In genomic region chr6:125008586-125009128, GRCm38 (mm10) we compare ENCODE assay signal across 8 mouse cellular contexts. TPM values are rescaled to one million over a fixed set of nuclear protein-coding genes. Genes with fewer than 3 reads are reported as not detected.
DNase-seq lines count a peak whose midpoint lies in the region; ATAC-seq and TF ChIP-seq lines count a peak whose summit lies in the region.

No protein-coding gene starts in this region.

- H3K9ac ChIP-seq in embryonic facial prominence, embryonic 15.5 days: peak overlapping the region; percentile 93
- peak overlapping the region; percentile 93 for H3K9ac ChIP-seq in limb, embryonic 14.5 days (ENCODE audit: low read depth, low read length, severe bottlenecking)
- peak overlapping the region; percentile 89 for H3K9ac ChIP-seq in midbrain, postnatal 0 days (replicated peaks; ENCODE audit: low read length, poor library complexity, severe bottlenecking)

- DNase-seq in 416B (ENCODE audit: low read depth): peak; percentile 100
- DNase-seq in heart, adult 8-10 months (ENCODE audit: low spot score): peak; percentile 99
- peak; percentile 99 for DNase-seq in kidney, adult 9 months
- peak; percentile 98 for DNase-seq in limb, embryonic 14.5 days (ENCODE audit: low spot score)
- peak; percentile 99 for DNase-seq in midbrain, postnatal 0 days (ENCODE audit: low spot score)
- DNase-seq in spleen, postnatal 14 days (ENCODE audit: low spot score in 2 of 2): peak; percentile 83 to 93

- H3K27ac ChIP-seq in bone marrow, adult 2 months (ENCODE audit: control insufficient read depth, insufficient read depth, low read depth, low read length, poor library complexity): peak overlapping the region; percentile 28; the same call in 1 of the 2 replicates
- peak overlapping the region; percentile 99 for H3K27ac ChIP-seq in embryonic facial prominence, embryonic 15.5 days (replicated peaks)
- H3K27ac ChIP-seq in limb, embryonic 14.5 days (replicated peaks; ENCODE audit: low read depth, low read length): peak overlapping the region; percentile 98
- peak overlapping the region; percentile 96 for H3K27ac ChIP-seq in midbrain, postnatal 0 days (ENCODE audit: low read depth, low read length)

- peak overlapping the region; percentile 84 for H3K4me2 ChIP-seq in embryonic facial prominence, embryonic 15.5 days (replicated peaks)
- peak overlapping the region; percentile 72 for H3K4me2 ChIP-seq in limb, embryonic 14.5 days (replicated peaks; ENCODE audit: low read depth, low read length, severe bottlenecking)
- H3K4me2 ChIP-seq in midbrain, postnatal 0 days (ENCODE audit: low read depth, low read length, poor library complexity, severe bottlenecking): peak overlapping the region; percentile 88

- WGBS in bone marrow, adult 2 months: under 1% methylated on average over 33 of the region's 34 CpGs
- under 1% methylated on average over 32 of the region's 34 CpGs for WGBS in embryonic facial prominence, embryonic 15.5 days
- WGBS in limb, embryonic 14.5 days: under 1% methylated on average over 33 of the region's 34 CpGs
- under 1% methylated on average over 29 of the region's 34 CpGs for WGBS in midbrain, postnatal 0 days

- ATAC-seq in embryonic facial prominence, embryonic 15.5 days (ENCODE audit: insufficient number of reproducible peaks, low FRiP score, low TSS enrichment, low read depth): peak; percentile 98
- ATAC-seq in limb, embryonic 14.5 days (ENCODE audit: low FRiP score, low read depth): peak; percentile 95
- peak; percentile 97 for ATAC-seq in midbrain, postnatal 0 days (ENCODE audit: low FRiP score)

- H3K4me1 ChIP-seq in bone marrow, adult 2 months (ENCODE audit: control insufficient read depth, insufficient read depth, low read length): no peaks in the 10 kb centered on the region
- H3K4me1 ChIP-seq in embryonic facial prominence, embryonic 15.5 days: peaks cover 38% of the 10 kb centered on the region
- H3K4me1 ChIP-seq in limb, embryonic 14.5 days (ENCODE audit: control insufficient read depth, insufficient read depth, low read length): peaks cover 11% of the 10 kb centered on the region
- H3K4me1 ChIP-seq in midbrain, postnatal 0 days (ENCODE audit: insufficient read depth, low read length): no peaks in the 10 kb centered on the region

- peak overlapping the region; percentile 81 for H3K4me3 ChIP-seq in bone marrow, adult 2 months (replicated peaks; ENCODE audit: control insufficient read depth, low read depth, low read length)
- peak overlapping the region; percentile 82 for H3K4me3 ChIP-seq in embryonic facial prominence, embryonic 15.5 days (replicated peaks)
- peak overlapping the region; percentile 80 for H3K4me3 ChIP-seq in limb, embryonic 14.5 days (replicated peaks; ENCODE audit: low read length)
- H3K4me3 ChIP-seq in midbrain, postnatal 0 days (ENCODE audit: low read depth, low read length): peak overlapping the region; percentile 77

- H3K36me3 ChIP-seq in embryonic facial prominence, embryonic 15.5 days: peaks cover 27% of the 10 kb centered on the region
- H3K36me3 ChIP-seq in limb, embryonic 14.5 days (ENCODE audit: control insufficient read depth, insufficient read depth, low read length): peaks cover 26% of the 10 kb centered on the region
- H3K36me3 ChIP-seq in midbrain, postnatal 0 days (ENCODE audit: insufficient read depth, low read length): peaks cover 9% of the 10 kb centered on the region

- TF ChIP-seq CTCF in bone marrow, adult 2 months (IDR thresholded peaks at IDR 0.05; ENCODE audit: control insufficient read depth, insufficient read depth, low read length): no peak
- TF ChIP-seq CTCF in midbrain, postnatal 0 days (IDR thresholded peaks at IDR 0.05): no peak

- peak; percentile 66; the same call in 1 of the 2 replicates for TF ChIP-seq POLR2A in bone marrow, adult 2 months (IDR thresholded peaks at IDR 0.05; ENCODE audit: borderline replicate concordance, control insufficient read depth, low read depth, low read length)
- TF ChIP-seq POLR2A in limb, embryonic 14.5 days (IDR thresholded peaks at IDR 0.05; ENCODE audit: borderline replicate concordance, extremely low read depth, insufficient read depth, insufficient read length): peak; percentile 70; the same call in 1 of the 2 replicates

- H3K27me3 ChIP-seq in embryonic facial prominence, embryonic 15.5 days: no peaks in the 10 kb centered on the region
- H3K27me3 ChIP-seq in limb, embryonic 14.5 days (ENCODE audit: control insufficient read depth, insufficient read depth, low read length): no peaks in the 10 kb centered on the region
- H3K27me3 ChIP-seq in midbrain, postnatal 0 days (ENCODE audit: insufficient read depth, low read length): no peaks in the 10 kb centered on the region

- no peaks in the 10 kb centered on the region for H3K9me3 ChIP-seq in embryonic facial prominence, embryonic 15.5 days (replicated peaks)
- H3K9me3 ChIP-seq in limb, embryonic 14.5 days (ENCODE audit: control insufficient read depth, low read length): no peaks in the 10 kb centered on the region
- no peaks in the 10 kb centered on the region for H3K9me3 ChIP-seq in midbrain, postnatal 0 days (ENCODE audit: low read length)

RNA-seq across cellular contexts. Expression of gene Zfp384, which starts 0.3 kb away (rescaled TPM):
- 26.2 and 46.0 TPM in 2 replicates for polyA plus RNA-seq in bone marrow, adult 2 months (2011; ENCODE audit: insufficient read depth, insufficient read length, low replicate concordance, missing spikeins)
- polyA plus RNA-seq in embryonic facial prominence, embryonic 15.5 days (2015; fragmentation: Nextera tagmentation; extraction: Ambion mirVana): 18.2 and 19.2 TPM in 2 replicates
- total RNA-seq in heart, adult 8-10 months (2022): 10 to 100 TPM; 21.0 to 24.4 (median 23.6) TPM
- polyA plus RNA-seq in limb, embryonic 14.5 days (2012; rRNA removed): 103 and 130 TPM in 2 replicates
- 12.4 and 14.6 TPM in 2 replicates for polyA plus RNA-seq in limb, embryonic 14.5 days (2014; fragmentation: Nextera tagmentation; extraction: Ambion mirVana)
- total RNA-seq in midbrain, postnatal 0 days (2014; rRNA removed): 33.2 and 38.6 TPM in 2 replicates
- polyA plus RNA-seq in midbrain, postnatal 0 days (2015; fragmentation: Nextera tagmentation; extraction: Ambion mirVana): 9.0 and 9.7 TPM in 2 replicates

RNA-seq across cellular contexts. Expression of gene Pianp, which starts 12.2 kb away (rescaled TPM):
- 3.4 TPM in 1 of 2 replicates, not detected in the other for polyA plus RNA-seq in bone marrow, adult 2 months (2011; ENCODE audit: insufficient read depth, insufficient read length, low replicate concordance, missing spikeins)
- polyA plus RNA-seq in embryonic facial prominence, embryonic 15.5 days (2015; fragmentation: Nextera tagmentation; extraction: Ambion mirVana): 11.3 and 13.7 TPM in 2 replicates
- 1 to 10 TPM in 1 of 4 experiments, under 1 TPM in 3; 0.31 to 2.7 (median 0.41) TPM for total RNA-seq in heart, adult 8-10 months (2022)
- 35.2 and 44.6 TPM in 2 replicates for polyA plus RNA-seq in limb, embryonic 14.5 days (2012; rRNA removed)
- 20.0 and 20.3 TPM in 2 replicates for polyA plus RNA-seq in limb, embryonic 14.5 days (2014; fragmentation: Nextera tagmentation; extraction: Ambion mirVana)
- 31.8 and 36.1 TPM in 2 replicates for total RNA-seq in midbrain, postnatal 0 days (2014; rRNA removed)
- 97.0 and 97.5 TPM in 2 replicates for polyA plus RNA-seq in midbrain, postnatal 0 days (2015; fragmentation: Nextera tagmentation; extraction: Ambion mirVana)

RNA-seq across cellular contexts. Expression of gene Ing4, which starts 30.9 kb away (rescaled TPM):
- polyA plus RNA-seq in bone marrow, adult 2 months (2011; ENCODE audit: insufficient read depth, insufficient read length, low replicate concordance, missing spikeins): 19.6 and 42.0 TPM in 2 replicates
- 154 TPM in 2 replicates for polyA plus RNA-seq in embryonic facial prominence, embryonic 15.5 days (2015; fragmentation: Nextera tagmentation; extraction: Ambion mirVana)
- 10 to 100 TPM; 24.7 to 27.7 (median 25.1) TPM for total RNA-seq in heart, adult 8-10 months (2022)
- polyA plus RNA-seq in limb, embryonic 14.5 days (2012; rRNA removed): 143 TPM in 2 replicates
- 122 and 131 TPM in 2 replicates for polyA plus RNA-seq in limb, embryonic 14.5 days (2014; fragmentation: Nextera tagmentation; extraction: Ambion mirVana)
- 60.4 and 69.8 TPM in 2 replicates for total RNA-seq in midbrain, postnatal 0 days (2014; rRNA removed)
- polyA plus RNA-seq in midbrain, postnatal 0 days (2015; fragmentation: Nextera tagmentation; extraction: Ambion mirVana): 97.8 and 104 TPM in 2 replicates

RNA-seq across cellular contexts. Expression of gene Acrbp, which starts 40.8 kb away (rescaled TPM):
- 24.3 and 45.9 TPM in 2 replicates for polyA plus RNA-seq in bone marrow, adult 2 months (2011; ENCODE audit: insufficient read depth, insufficient read length, low replicate concordance, missing spikeins)
- polyA plus RNA-seq in embryonic facial prominence, embryonic 15.5 days (2015; fragmentation: Nextera tagmentation; extraction: Ambion mirVana): 12.5 and 18.4 TPM in 2 replicates
- total RNA-seq in heart, adult 8-10 months (2022): 1 to 10 TPM; 1.5 to 2.6 (median 2.2) TPM
- polyA plus RNA-seq in limb, embryonic 14.5 days (2012; rRNA removed): 28.9 and 31.3 TPM in 2 replicates
- 9.4 and 13.9 TPM in 2 replicates for polyA plus RNA-seq in limb, embryonic 14.5 days (2014; fragmentation: Nextera tagmentation; extraction: Ambion mirVana)
- total RNA-seq in midbrain, postnatal 0 days (2014; rRNA removed): 6.9 and 12.6 TPM in 2 replicates
- 7.2 and 7.8 TPM in 2 replicates for polyA plus RNA-seq in midbrain, postnatal 0 days (2015; fragmentation: Nextera tagmentation; extraction: Ambion mirVana)

RNA-seq across cellular contexts. Expression of gene Cops7a, which starts 43.3 kb away (rescaled TPM):
- polyA plus RNA-seq in bone marrow, adult 2 months (2011; ENCODE audit: insufficient read depth, insufficient read length, low replicate concordance, missing spikeins): 18.1 and 33.0 TPM in 2 replicates
- 144 and 150 TPM in 2 replicates for polyA plus RNA-seq in embryonic facial prominence, embryonic 15.5 days (2015; fragmentation: Nextera tagmentation; extraction: Ambion mirVana)
- total RNA-seq in heart, adult 8-10 months (2022): 100 to 1,000 TPM in 2 of 4 experiments, 10 to 100 TPM in 2; 98.1 to 109 (median 103) TPM
- 215 and 251 TPM in 2 replicates for polyA plus RNA-seq in limb, embryonic 14.5 days (2012; rRNA removed)
- polyA plus RNA-seq in limb, embryonic 14.5 days (2014; fragmentation: Nextera tagmentation; extraction: Ambion mirVana): 137 and 144 TPM in 2 replicates
- 108 and 131 TPM in 2 replicates for total RNA-seq in midbrain, postnatal 0 days (2014; rRNA removed)
- 92.3 and 97.1 TPM in 2 replicates for polyA plus RNA-seq in midbrain, postnatal 0 days (2015; fragmentation: Nextera tagmentation; extraction: Ambion mirVana)

Comparison
In these comparisons a context has a peak if more than half of its experiments do, and no peak if none do; other contexts are left out.
1. Peak in every context shown above with its lines: DNase-seq, ATAC-seq, H3K4me3 ChIP-seq and H3K27ac ChIP-seq.
2. H3K27ac ChIP-seq: peak in every context shown above with its lines; median percentile 99 in embryonic facial prominence, embryonic 15.5 days; 98 in limb, embryonic 14.5 days; 96 in midbrain, postnatal 0 days; 28 in bone marrow, adult 2 months.